In genomic region chr2:76109653-76110052, GRCm38 (mm10) we compare ENCODE assay signal across 14 mouse cellular contexts.
DNase-seq lines count a peak whose midpoint lies in the region; ATAC-seq lines count a peak whose summit lies in the region.
"Had no signal": no experiment of that assay in that cellular context is flagged by ENCODE, and none has a peak within 500 bp of the region (broad histone marks: within the 10 kb centered on the region; RNA-seq: fewer than 3 reads in every experiment).

No protein-coding gene starts in this region.

- peak overlapping the region; percentile 48 for H3K4me2 ChIP-seq in heart, embryonic 12.5 days
- H3K4me2 ChIP-seq in limb, embryonic 12.5 days, result no peak overlapping the region
- H3K4me2 ChIP-seq in hindbrain, embryonic 12.5 days (replicated peaks), result no peak overlapping the region
- H3K4me2 ChIP-seq: lung, embryonic 15.5 days had no signal

- peaks cover 19% of the 10 kb centered on the region for H3K4me1 ChIP-seq in heart, embryonic 12.5 days (replicated peaks)
- peaks cover 25% of the 10 kb centered on the region for H3K4me1 ChIP-seq in limb, embryonic 12.5 days (replicated peaks)
- H3K4me1 ChIP-seq in hindbrain, embryonic 12.5 days, result no peaks in the 10 kb centered on the region

- no peaks in the 10 kb centered on the region for H3K36me3 ChIP-seq in heart, embryonic 12.5 days
- H3K36me3 ChIP-seq in limb, embryonic 12.5 days, result no peaks in the 10 kb centered on the region
- no peaks in the 10 kb centered on the region for H3K36me3 ChIP-seq in hindbrain, embryonic 12.5 days
- H3K36me3 ChIP-seq: lung, embryonic 15.5 days had no signal

- ATAC-seq in heart, embryonic 12.5 days (ENCODE audit: insufficient number of reproducible peaks, low FRiP score), result no peak
- 0 out of 2 replicates have a peak, but pooled peaks have one; percentile 11 for ATAC-seq in limb, embryonic 12.5 days (ENCODE audit: insufficient number of reproducible peaks, insufficient read depth, low FRiP score, low TSS enrichment, low read depth)
- ATAC-seq in hindbrain, embryonic 12.5 days (ENCODE audit: low FRiP score), result no peak

- H3K27ac ChIP-seq in heart, embryonic 12.5 days (ENCODE audit: poor library complexity, severe bottlenecking), result no peak overlapping the region
- H3K27ac ChIP-seq in limb, embryonic 12.5 days, result no peak overlapping the region
- no peak overlapping the region for H3K27ac ChIP-seq in hindbrain, embryonic 12.5 days
- H3K27ac ChIP-seq: lung, embryonic 15.5 days had no signal

- no peak for DNase-seq in heart, adult 9 months (ENCODE audit: low spot score in 2 of 2)
- peak; percentile 17 for DNase-seq in urinary bladder, postnatal 14 days (ENCODE audit: low spot score)
- no peak for DNase-seq in urinary bladder, adult 18-20 months (ENCODE audit: low spot score in 2 of 2)
- no peak for DNase-seq in gastrocnemius, adult 8-10 months (ENCODE audit: low spot score in 2 of 2)
- no peak for DNase-seq in adrenal gland, adult 2 months
- DNase-seq: cerebellum, adult 9-11 months; kidney, postnatal 10 days; midbrain, embryonic 14.5 days; right cerebral cortex, postnatal 4 days; thymus, adult 18-20 months had no signal

- 22% methylated on average over 8 of the region's 8 CpGs for WGBS in heart, embryonic 12.5 days
- 36% methylated on average over 8 of the region's 8 CpGs for WGBS in limb, embryonic 12.5 days
- 61% methylated on average over 8 of the region's 8 CpGs for WGBS in hindbrain, embryonic 12.5 days

- H3K4me3 ChIP-seq in heart, embryonic 12.5 days, result no peak overlapping the region
- no peak overlapping the region for H3K4me3 ChIP-seq in limb, embryonic 12.5 days (replicated peaks)
- H3K4me3 ChIP-seq in hindbrain, embryonic 12.5 days, result no peak overlapping the region
- H3K4me3 ChIP-seq: lung, embryonic 15.5 days had no signal

- no peak overlapping the region for H3K9ac ChIP-seq in heart, embryonic 12.5 days
- no peak overlapping the region for H3K9ac ChIP-seq in limb, embryonic 12.5 days (replicated peaks)
- H3K9ac ChIP-seq in hindbrain, embryonic 12.5 days, result no peak overlapping the region
- H3K9ac ChIP-seq: lung, embryonic 15.5 days had no signal

- H3K9me3 ChIP-seq in heart, embryonic 12.5 days (replicated peaks), result no peaks in the 10 kb centered on the region
- H3K9me3 ChIP-seq in limb, embryonic 12.5 days, result no peaks in the 10 kb centered on the region
- no peaks in the 10 kb centered on the region for H3K9me3 ChIP-seq in hindbrain, embryonic 12.5 days (replicated peaks)
- H3K9me3 ChIP-seq: lung, embryonic 15.5 days had no signal

- no peaks in the 10 kb centered on the region for H3K27me3 ChIP-seq in heart, embryonic 12.5 days (replicated peaks)
- H3K27me3 ChIP-seq in limb, embryonic 12.5 days, result peaks cover 4% of the 10 kb centered on the region; the same call in 1 of the 2 replicates
- H3K27me3 ChIP-seq in hindbrain, embryonic 12.5 days, result no peaks in the 10 kb centered on the region
- H3K27me3 ChIP-seq: lung, embryonic 15.5 days had no signal
